Mouse (Mus musculus) lung, postnatal 4 days (tissue): Measurements from ENCODE around the gene Calcb.
"Not testable (repeated sequence)": the region's sequence is repeated elsewhere in the genome, so short reads cannot be mapped to it uniquely, and the experiment has no call there.

Source experiments
- DNase-seq, 2 experiments: peaks; one replicate each; pipeline ENCODE4 v3.0.0; 2021

The Calcb gene

GRCm38 (mm10) chr7:114718300-114718699 lies at the start of gene Calcb:
Calcb (plus strand) TSS chr7:114718643.
- no peak for DNase-seq

- no peak for DNase-seq
These were observed 47.0 kb upstream of the Calcb start for GRCm38 (mm10) chr7:114671405-114671804.

- DNase-seq = no peak
These were observed 45.7 kb upstream of the Calcb start for GRCm38 (mm10) chr7:114672697-114673096.

- no peak for DNase-seq
These were observed 26.1 kb upstream of the Calcb start for GRCm38 (mm10) chr7:114692339-114692738.

GRCm38 (mm10) chr7:114700871-114701270 lies 17.6 kb upstream of the Calcb start:
- DNase-seq = no peak

GRCm38 (mm10) chr7:114706716-114707115 lies 11.7 kb upstream of the Calcb start:
- DNase-seq = no peak

GRCm38 (mm10) chr7:114707398-114707797 lies 11.0 kb upstream of the Calcb start:
- no peak for DNase-seq

GRCm38 (mm10) chr7:114710419-114710818 lies 8.0 kb upstream of the Calcb start:
- no peak for DNase-seq

- no peak for DNase-seq
These were observed 5.9 kb upstream of the Calcb start for GRCm38 (mm10) chr7:114712523-114712922.

- peak in 1 of 2 experiments; percentile 34 for DNase-seq
These were observed 1.1 kb downstream of the Calcb start for GRCm38 (mm10) chr7:114719381-114720131.

- DNase-seq = not testable (repeated sequence)
These were observed 11.3 kb downstream of the Calcb start for GRCm38 (mm10) chr7:114729696-114730095.

- DNase-seq = no peak
These were observed 12.7 kb downstream of the Calcb start for GRCm38 (mm10) chr7:114731175-114731574.

GRCm38 (mm10) chr7:114731700-114732099 lies 13.3 kb downstream of the Calcb start:
- DNase-seq = not testable (repeated sequence)

- no peak for DNase-seq
These were observed 17.8 kb downstream of the Calcb start for GRCm38 (mm10) chr7:114736256-114736655.

- no peak for DNase-seq
These were observed 19.7 kb downstream of the Calcb start for GRCm38 (mm10) chr7:114738166-114738565.

- DNase-seq = no peak
These were observed 22.1 kb downstream of the Calcb start for GRCm38 (mm10) chr7:114740360-114741165.

GRCm38 (mm10) chr7:114743022-114743780 lies 24.8 kb downstream of the Calcb start, which contains the start of gene Insc:
Insc (plus strand) TSS chr7:114743694.
- DNase-seq = no peak

- no peak for DNase-seq
These were observed 26.3 kb downstream of the Calcb start for GRCm38 (mm10) chr7:114744639-114745245.

- peak; percentile 9 to 36 for DNase-seq
These were observed 27.2 kb downstream of the Calcb start for GRCm38 (mm10) chr7:114745481-114746271.

- no peak for DNase-seq
These were observed 29.2 kb downstream of the Calcb start for GRCm38 (mm10) chr7:114747596-114747995.

- DNase-seq = no peak
These were observed 29.8 kb downstream of the Calcb start for GRCm38 (mm10) chr7:114748239-114748638.

- DNase-seq = no peak
These were observed 35.0 kb downstream of the Calcb start for GRCm38 (mm10) chr7:114753471-114753870.
